Comparison of ENCODE assay signal across 8 mouse cellular contexts in genomic region chr2:168281582-168281981, GRCm38 (mm10). TPM values are rescaled to one million over a fixed set of nuclear protein-coding genes. Genes with fewer than 3 reads are reported as not detected.
DNase-seq lines count a peak whose midpoint lies in the region; ATAC-seq and TF ChIP-seq lines count a peak whose summit lies in the region.

Gene Kcng1 (minus strand): TSS chr2:168281736.

- H3K36me3 ChIP-seq in spleen, adult 2 months (ENCODE audit: control insufficient read depth, insufficient read depth, low read length): no peaks in the 10 kb centered on the region
- H3K36me3 ChIP-seq in limb, embryonic 12.5 days: no peaks in the 10 kb centered on the region
- H3K36me3 ChIP-seq in stomach, embryonic 15.5 days: no peaks in the 10 kb centered on the region

- peak within 1 kb of the TSS; percentile 56 for H3K9ac ChIP-seq in limb, embryonic 12.5 days (replicated peaks)
- 0 out of 2 replicates have a peak within 1 kb of the TSS, but pooled peaks have one; percentile 20 for H3K9ac ChIP-seq in stomach, embryonic 15.5 days

- no peak within 1 kb of the TSS for H3K27ac ChIP-seq in spleen, adult 2 months (ENCODE audit: insufficient read depth, low read length)
- no peak within 1 kb of the TSS for H3K27ac ChIP-seq in limb, embryonic 12.5 days
- no peak within 1 kb of the TSS for H3K27ac ChIP-seq in stomach, embryonic 15.5 days

- WGBS in spleen, adult 2 months: 18% methylated on average over 12 of the region's 12 CpGs
- 14% methylated on average over 12 of the region's 12 CpGs for WGBS in limb, embryonic 12.5 days
- WGBS in stomach, embryonic 15.5 days: 23% methylated on average over 12 of the region's 12 CpGs

- H3K4me2 ChIP-seq in limb, embryonic 12.5 days: peak within 1 kb of the TSS; percentile 94
- peak within 1 kb of the TSS; percentile 98 for H3K4me2 ChIP-seq in stomach, embryonic 15.5 days

- no peak for TF ChIP-seq POLR2A in spleen, adult 2 months (IDR thresholded peaks at IDR 0.05; ENCODE audit: low read depth, low read length)

- peak within 1 kb of the TSS; percentile 40; the same call in 1 of the 2 replicates for H3K4me3 ChIP-seq in spleen, adult 2 months (ENCODE audit: extremely low read depth, insufficient read depth, insufficient read length)
- peak within 1 kb of the TSS; percentile 59 for H3K4me3 ChIP-seq in limb, embryonic 12.5 days (replicated peaks)
- H3K4me3 ChIP-seq in stomach, embryonic 15.5 days (replicated peaks): peak within 1 kb of the TSS; percentile 58

- TF ChIP-seq CTCF in spleen, adult 2 months (IDR thresholded peaks at IDR 0.05; ENCODE audit: extremely low read depth, insufficient read depth, insufficient read length, insufficient replicate concordance): no peak

- H3K27me3 ChIP-seq in spleen, adult 2 months (ENCODE audit: control insufficient read depth, insufficient read depth, low read length): peaks cover 15% of the 10 kb centered on the region
- H3K27me3 ChIP-seq in limb, embryonic 12.5 days: peaks cover 76% of the 10 kb centered on the region
- H3K27me3 ChIP-seq in stomach, embryonic 15.5 days (replicated peaks): peaks cover 50% of the 10 kb centered on the region

- peak; percentile 19 for DNase-seq in embryo, embryonic 9.5 days (ENCODE audit: extremely low spot score)
- no peak for DNase-seq in embryo, embryonic 11 days
- DNase-seq in spleen, adult 2 months (ENCODE audit: low read depth in 1 of 2, low spot score in 2 of 2): no peak
- DNase-seq in spleen, postnatal 36 days (ENCODE audit: low spot score in 2 of 2): no peak
- DNase-seq in adrenal gland, adult 18-20 months (ENCODE audit: low spot score in 2 of 2): no peak

- peak; percentile 56; the same call in 1 of the 2 replicates for ATAC-seq in limb, embryonic 12.5 days (ENCODE audit: insufficient number of reproducible peaks, insufficient read depth, low FRiP score, low TSS enrichment, low read depth)
- ATAC-seq in stomach, embryonic 15.5 days (ENCODE audit: insufficient read depth, low FRiP score, low read depth): no peak; the same call in 1 of the 2 replicates
- ATAC-seq in inflammation-experienced regulatory T-cells, adult 6 months: no peak

- H3K4me1 ChIP-seq in spleen, adult 2 months (ENCODE audit: control insufficient read depth, insufficient read depth, insufficient read length): peaks cover 2% of the 10 kb centered on the region; the same call in 1 of the 2 replicates
- H3K4me1 ChIP-seq in limb, embryonic 12.5 days (replicated peaks): peaks cover 25% of the 10 kb centered on the region
- peaks cover 13% of the 10 kb centered on the region for H3K4me1 ChIP-seq in stomach, embryonic 15.5 days

- 0 out of 2 replicates have a peak, but pooled peaks cover 9% of the 10 kb centered on the region for H3K9me3 ChIP-seq in limb, embryonic 12.5 days
- no peaks in the 10 kb centered on the region for H3K9me3 ChIP-seq in stomach, embryonic 15.5 days

RNA-seq across cellular contexts. Expression of gene Kcng1, which starts in this region (rescaled TPM):
- 0.04 and 0.13 TPM in 2 replicates for polyA plus RNA-seq in spleen, adult 2 months (2012; rRNA removed)
- 0.85 and 1.6 TPM in 2 replicates for polyA plus RNA-seq in limb, embryonic 12.5 days (2016; fragmentation: Nextera tagmentation; extraction: Ambion mirVana)
- 6.4 and 6.9 TPM in 2 replicates for polyA plus RNA-seq in stomach, embryonic 15.5 days (2015; fragmentation: Nextera tagmentation; extraction: Ambion mirVana)
- not detected for total RNA-seq in adrenal gland, adult 18-20 months (2021)
- polyA plus RNA-seq in inflammation-experienced regulatory T-cells, adult 6 months (2017; shearing (Covaris generic)): not detected
